Mouse (Mus musculus) liver, postnatal 0 days (tissue): ENCODE measurements at regions not wholly inside any gene's neighbourhood (a gene's known extent, or its start where the extent isn't known, plus 50 kb on each side); places are given as distances from the start of the nearest gene placed in this dataset.

ENCODE experiments used
- CTCF ChIP-seq: sonication (generic); IDR thresholded peaks from 2 replicates; pipeline ENCODE4 v1.5.1; 2016; ENCODE audit warnings: antibody characterized with exemption, low read depth
- EP300 ChIP-seq: IDR thresholded peaks from 2 replicates; pipeline ENCODE4 v1.6.1; 2016; ENCODE audit warnings: antibody characterized with exemption, low read depth, mild to moderate bottlenecking

- TF ChIP-seq CTCF (no peak), EP300 (no peak)
These were observed 114.8 kb upstream of the Adgrl2 start for GRCm38 (mm10) chr3:149105181-149105580.
